In the genomic region with DNA sequence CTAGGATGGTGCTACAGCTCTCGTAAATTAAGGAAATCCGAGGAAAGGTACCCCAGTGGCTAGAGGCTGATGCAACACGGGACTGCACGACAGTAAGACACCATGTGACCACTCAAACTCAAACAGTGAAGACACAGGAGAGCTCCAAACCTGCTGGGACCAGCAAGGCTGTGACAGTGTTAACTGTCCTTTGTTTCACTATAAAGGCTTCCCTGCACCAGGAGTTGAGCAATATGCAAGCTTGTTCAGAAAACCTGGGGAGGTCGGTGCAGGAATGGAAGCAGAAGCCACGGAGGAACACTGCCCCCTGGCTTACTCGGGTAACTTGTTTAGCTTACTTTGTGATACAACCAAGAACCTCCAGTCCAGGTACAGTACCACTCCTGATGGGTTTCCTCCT, we compare ENCODE assay signal across 8 mouse cellular contexts. TPM values are rescaled to one million over a fixed set of nuclear protein-coding genes. Genes with fewer than 3 reads are reported as not detected.
DNase-seq lines count a peak whose midpoint lies in the region; ATAC-seq and TF ChIP-seq lines count a peak whose summit lies in the region.

No protein-coding gene starts in this region.

- no peaks in the 10 kb centered on the region for H3K9me3 ChIP-seq in kidney, postnatal 0 days (replicated peaks; ENCODE audit: low read length)
- no peaks in the 10 kb centered on the region for H3K9me3 ChIP-seq in ES-E14 (ENCODE audit: control insufficient read depth, insufficient read depth, low read depth, low read length)
- no peaks in the 10 kb centered on the region for H3K9me3 ChIP-seq in liver, embryonic 13.5 days (replicated peaks)
- H3K9me3 ChIP-seq in forebrain, embryonic 16.5 days (ENCODE audit: control insufficient read depth, low read length), result no peaks in the 10 kb centered on the region

- ATAC-seq in kidney, postnatal 0 days (replicated peaks; ENCODE audit: low FRiP score, low read depth), result no peak
- peak; percentile 51; the same call in 1 of the 2 replicates for ATAC-seq in liver, embryonic 13.5 days (ENCODE audit: low read depth)
- ATAC-seq in forebrain, embryonic 16.5 days, result no peak
- ATAC-seq in megakaryocyte-erythroid progenitor cell, adult 5-6 weeks (replicated peaks; ENCODE audit: low FRiP score, low TSS enrichment, poor library complexity, severe bottlenecking), result no peak

- no peaks in the 10 kb centered on the region for H3K4me1 ChIP-seq in kidney, postnatal 0 days (replicated peaks; ENCODE audit: insufficient read depth, low read length)
- H3K4me1 ChIP-seq in ES-E14 (ENCODE audit: control insufficient read depth in 2 of 2, insufficient read depth in 2 of 2, low read length in 2 of 2, poor library complexity in 1 of 2), result peaks cover 15 to 22% of the 10 kb centered on the region in 2 experiments; a peak in 3 of 4 replicates
- H3K4me1 ChIP-seq in liver, embryonic 13.5 days (replicated peaks), result peaks cover 3% of the 10 kb centered on the region; the same call in 1 of the 2 replicates
- H3K4me1 ChIP-seq in forebrain, embryonic 16.5 days (replicated peaks; ENCODE audit: control insufficient read depth, insufficient read depth, low read length), result peaks cover 9% of the 10 kb centered on the region

- H3K27me3 ChIP-seq in kidney, postnatal 0 days (ENCODE audit: insufficient read depth, low read length), result no peaks in the 10 kb centered on the region
- no peaks in the 10 kb centered on the region for H3K27me3 ChIP-seq in liver, embryonic 13.5 days
- no peaks in the 10 kb centered on the region for H3K27me3 ChIP-seq in forebrain, embryonic 16.5 days (replicated peaks; ENCODE audit: control insufficient read depth, insufficient read depth, low read length)

- peak; percentile 58 for TF ChIP-seq CTCF in kidney, postnatal 0 days (IDR thresholded peaks at IDR 0.05; ENCODE audit: low read depth)

- no peak overlapping the region for H3K4me2 ChIP-seq in kidney, postnatal 0 days (ENCODE audit: low read length)
- H3K4me2 ChIP-seq in liver, embryonic 13.5 days, result no peak overlapping the region
- no peak overlapping the region for H3K4me2 ChIP-seq in forebrain, embryonic 16.5 days (ENCODE audit: low read length)

- no peak overlapping the region for H3K9ac ChIP-seq in kidney, postnatal 0 days (ENCODE audit: low read depth, low read length)
- peak overlapping the region; percentile 76 for H3K9ac ChIP-seq in ES-E14 (ENCODE audit: insufficient read depth, low read depth, low read length, poor library complexity, severe bottlenecking)
- no peak overlapping the region for H3K9ac ChIP-seq in liver, embryonic 13.5 days
- no peak overlapping the region for H3K9ac ChIP-seq in forebrain, embryonic 16.5 days (replicated peaks; ENCODE audit: low read depth, low read length)

- 45% methylated on average over 7 of the region's 7 CpGs for WGBS in kidney, postnatal 0 days
- WGBS in liver, embryonic 13.5 days (ENCODE audit: insufficient replicate concordance), result 22% methylated on average over 7 of the region's 7 CpGs
- 58% methylated on average over 7 of the region's 7 CpGs for WGBS in forebrain, embryonic 16.5 days

- H3K36me3 ChIP-seq in kidney, postnatal 0 days (ENCODE audit: insufficient read depth, low read length), result no peaks in the 10 kb centered on the region
- H3K36me3 ChIP-seq in ES-E14 (ENCODE audit: control insufficient read depth, insufficient read depth, low read length, poor library complexity, severe bottlenecking), result no peaks in the 10 kb centered on the region
- H3K36me3 ChIP-seq in liver, embryonic 13.5 days, result no peaks in the 10 kb centered on the region
- no peaks in the 10 kb centered on the region for H3K36me3 ChIP-seq in forebrain, embryonic 16.5 days (ENCODE audit: control insufficient read depth, insufficient read depth)

- H3K27ac ChIP-seq in kidney, postnatal 0 days, result no peak overlapping the region
- H3K27ac ChIP-seq in ES-E14 (ENCODE audit: insufficient read depth, low read depth, low read length, poor library complexity, severe bottlenecking), result peak overlapping the region; percentile 88
- no peak overlapping the region for H3K27ac ChIP-seq in liver, embryonic 13.5 days
- no peak overlapping the region for H3K27ac ChIP-seq in forebrain, embryonic 16.5 days (ENCODE audit: low read length)

- no peak overlapping the region for H3K4me3 ChIP-seq in kidney, postnatal 0 days (replicated peaks; ENCODE audit: low read depth, low read length)
- H3K4me3 ChIP-seq in ES-E14 (ENCODE audit: insufficient read depth in 1 of 2, low read depth in 1 of 2, low read length in 2 of 2, poor library complexity in 1 of 2, severe bottlenecking in 1 of 2), result peak overlapping the region; percentile 53 to 54; a peak in 3 of 4 replicates
- no peak overlapping the region for H3K4me3 ChIP-seq in liver, embryonic 13.5 days (replicated peaks)
- no peak overlapping the region for H3K4me3 ChIP-seq in forebrain, embryonic 16.5 days (replicated peaks; ENCODE audit: low read length)

- DNase-seq in kidney, postnatal 0 days (ENCODE audit: low spot score), result peak; percentile 22
- no peak for DNase-seq in kidney, postnatal 10 days
- DNase-seq in ES-E14 (ENCODE audit: low read depth, low spot score), result no peak
- DNase-seq in liver, embryonic 13.5 days, result no peak
- DNase-seq in spleen, adult 18-20 months, result peak; percentile 33 to 63
- no peak for DNase-seq in embryo, embryonic 9.5 days (ENCODE audit: extremely low spot score)

- in situ Hi-C loops in ES-E14 (cut with MboI; ENCODE audit: low sequenced_read_pairs in 2 of 2, unreplicated experiment in 2 of 2), result no loop called here

TF ChIP-seq in ES-E14, 5 proteins besides CTCF, POLR2A, EP300 and RAD21:
- TF ChIP-seq ZNF384 (IDR thresholded peaks at IDR 0.05; ENCODE audit: low read depth, low read length), result no peak
- TF ChIP-seq CHD2 (IDR thresholded peaks at IDR 0.05; ENCODE audit: low read depth, low read length), result no peak
- 0 out of 2 replicates have a peak, but pooled peaks have one; percentile 11 for TF ChIP-seq ZC3H11A (IDR thresholded peaks at IDR 0.05; ENCODE audit: borderline replicate concordance, low read depth, low read length)
- no peak for TF ChIP-seq MAFK (IDR thresholded peaks at IDR 0.05; ENCODE audit: insufficient read depth, low read depth, low read length)
- no peak; the same call in 1 of the 2 replicates for TF ChIP-seq HCFC1 (IDR thresholded peaks at IDR 0.05; ENCODE audit: borderline replicate concordance, insufficient read depth, low read length)

RNA-seq across cellular contexts. Expression of a gene that starts 40.4 kb away (rescaled TPM):
- polyA plus RNA-seq in kidney, postnatal 0 days (2015; fragmentation: Nextera tagmentation; extraction: Ambion mirVana), result 797 and 890 TPM in 2 replicates
- total RNA-seq in ES-E14 (2012; rRNA removed), result 212 and 301 TPM in 2 replicates
- 383 and 465 TPM in 2 replicates for polyA plus RNA-seq in liver, embryonic 13.5 days (2015; fragmentation: Nextera tagmentation; extraction: Ambion mirVana)
- 463 and 464 TPM in 2 replicates for polyA plus RNA-seq in forebrain, embryonic 16.5 days (2015; fragmentation: Nextera tagmentation; extraction: Ambion mirVana)
- total RNA-seq in megakaryocyte-erythroid progenitor cell, adult 5-6 weeks (2014; fragmentation: Nextera tagmentation), result 341 and 370 TPM in 2 replicates
- total RNA-seq in megakaryocyte-erythroid progenitor cell, adult 5-6 weeks (2017), result 614 and 656 TPM in 2 replicates

Comparison
In these comparisons a context has a peak if more than half of its experiments do, and no peak if none do; other contexts are left out.
1. DNase-seq: peak in kidney, postnatal 0 days (single experiment) and spleen, adult 18-20 months (2 of 2); none in kidney, postnatal 10 days (single experiment), ES-E14 (single experiment), liver, embryonic 13.5 days (single experiment) and embryo, embryonic 9.5 days (single experiment).
2. H3K4me3 ChIP-seq: peak in ES-E14 (2 of 2); none in kidney, postnatal 0 days (single experiment), liver, embryonic 13.5 days (single experiment) and forebrain, embryonic 16.5 days (single experiment).